Mouse (Mus musculus) liver, embryonic 14.5 days (tissue): ENCODE results near the gene Gm11172. TPM values are rescaled to one million over a fixed set of nuclear protein-coding genes. Genes with fewer than 3 reads are reported as not detected.
"Not testable (repeated sequence)": the region's sequence is repeated elsewhere in the genome, so short reads cannot be mapped to it uniquely, and the experiment has no call there.

ENCODE experiments used
- ATAC-seq: fragments of 200-750 bp; cut with Nextera tagmentation; 2 replicates; pipeline ENCODE4 v1.8.0; 2017; ENCODE audit warnings: moderate number of reproducible peaks, mild to moderate bottlenecking, moderate library complexity; ENCODE audit not compliant: insufficient read depth
- DNase-seq, 3 experiments: peaks; one replicate each; pipeline ENCODE4 v3.0.0-alpha.2; 2012 to 2013; ENCODE audit warnings: low read depth in 3 of 3, low spot score in 3 of 3
- H3K27ac ChIP-seq: fragments of 300-500 bp; sonication (generic); 2 replicates; pipeline ENCODE4 v1.5.1; 2014; ENCODE audit warnings: moderate library complexity, mild to moderate bottlenecking, control low read depth, inconsistent platforms
- H3K27me3 ChIP-seq: fragments of 300-500 bp; sonication (generic); 2 replicates; pipeline ENCODE4 v1.6.1; 2014; ENCODE audit warnings: mild to moderate bottlenecking, low read length, moderate library complexity; ENCODE audit not compliant: control insufficient read depth, insufficient read depth
- H3K36me3 ChIP-seq: fragments of 300-500 bp; sonication (generic); replicated peaks from 2 replicates; pipeline ENCODE4 v1.6.1; 2014; ENCODE audit warnings: low read depth; ENCODE audit not compliant: control insufficient read depth, insufficient read depth
- H3K4me1 ChIP-seq, 2 experiments: fragments of 200-500 bp in 1 of 2; fragments of 300-500 bp in 1 of 2; sonication (generic) in 1 of 2; replicated peaks; 2 replicates each; pipeline ENCODE4 v1.6.1; 2012 to 2014; ENCODE audit warnings: antibody characterized with exemption in 1 of 2, inconsistent platforms in 1 of 2, low read length in 1 of 2; ENCODE audit not compliant: control insufficient read depth in 2 of 2, insufficient read depth in 2 of 2
- H3K4me2 ChIP-seq: fragments of 300-500 bp; sonication (generic); 2 replicates; pipeline ENCODE4 v1.6.1; 2014; ENCODE audit warnings: low read depth, mild to moderate bottlenecking, control low read depth, moderate library complexity
- H3K4me3 ChIP-seq, 2 experiments: fragments of 200-500 bp in 1 of 2; fragments of 300-500 bp in 1 of 2; sonication (generic) in 1 of 2; 2 replicates each; pipeline ENCODE4 v1.5.1; 2012 to 2014; ENCODE audit warnings: low read depth in 2 of 2, low read length in 2 of 2, mild to moderate bottlenecking in 2 of 2, control low read depth in 1 of 2, inconsistent platforms in 1 of 2, moderate library complexity in 1 of 2; ENCODE audit not compliant: insufficient read depth in 1 of 2
- H3K9ac ChIP-seq: fragments of 300-500 bp; sonication (generic); replicated peaks from 2 replicates; pipeline ENCODE4 v1.6.1; 2014; ENCODE audit warnings: mild to moderate bottlenecking, control low read depth, moderate library complexity
- H3K9me3 ChIP-seq: fragments of 300-500 bp; sonication (generic); 2 replicates; pipeline ENCODE4 v1.6.1; 2016; ENCODE audit warnings: low read length, mixed read lengths; ENCODE audit not compliant: control insufficient read depth
- CTCF ChIP-seq: IDR thresholded peaks from 2 replicates; pipeline ENCODE4 v1.5.1; 2016; ENCODE audit warnings: antibody characterized with exemption, low read depth, control low read depth
- EP300 ChIP-seq: IDR thresholded peaks from 2 replicates; pipeline ENCODE4 v1.6.1; 2016; ENCODE audit warnings: antibody characterized with exemption, low read depth
- WGBS: fragments of 180-500 bp; shearing (Covaris S2); extraction: QIAGEN DNeasy Blood & Tissue Kit; methylation state at CpG from one replicate; pipeline ENCODE4 v1.1.7; 2014; ENCODE audit not compliant: insufficient replicate concordance; 5-methylcytosine and 5-hydroxymethylcytosine counted together
- polyA plus RNA-seq, 2 experiments: library from polyadenylated mRNA; depleted of rRNA in 1 of 2; stranded (reverse) in 1 of 2; unstranded in 1 of 2; fragments of >200 nt; fragmentation: Nextera tagmentation in 1 of 2; extraction: Ambion mirVana in 1 of 2; gene quantifications; 2 replicates each; pipeline versions ENCODE4 v1.2.1 to v1.2.3; 2012 to 2014

Gm11172 gene
- polyA plus RNA-seq, 2 experiments, result not detected

GRCm38 (mm10) chr16:10850905-10851304 is 38.2 kb downstream of the Gm11172 start:
- Histone ChIP-seq H3K4me1 (0 out of 4 replicates have a peak, but pooled peaks cover 0 to 2% of the 10 kb centered on the region in 2 experiments), H3K27me3 (no peaks in the 10 kb centered on the region), H3K9ac (no peak overlapping the region), H3K27ac (no peak overlapping the region), H3K4me3 (no peak overlapping the region), H3K36me3 (no peaks in the 10 kb centered on the region), H3K4me2 (no peak overlapping the region), H3K9me3 (no peaks in the 10 kb centered on the region)
- WGBS, result 65% methylated on average over 4 of the region's 4 CpGs
- ATAC-seq, result no peak
- no peak for DNase-seq
- TF ChIP-seq CTCF, result no peak
- no peak for TF ChIP-seq EP300

- 71% methylated on average over 10 of the region's 10 CpGs for WGBS
- not testable (repeated sequence) for H3K27ac ChIP-seq, DNase-seq, H3K4me2 ChIP-seq, H3K9ac ChIP-seq, H3K27me3 ChIP-seq, ATAC-seq, H3K4me1 ChIP-seq, H3K9me3 ChIP-seq, H3K4me3 ChIP-seq, H3K36me3 ChIP-seq
These were observed 39.5 kb downstream of the Gm11172 start for GRCm38 (mm10) chr16:10852216-10852615.

DNA sequence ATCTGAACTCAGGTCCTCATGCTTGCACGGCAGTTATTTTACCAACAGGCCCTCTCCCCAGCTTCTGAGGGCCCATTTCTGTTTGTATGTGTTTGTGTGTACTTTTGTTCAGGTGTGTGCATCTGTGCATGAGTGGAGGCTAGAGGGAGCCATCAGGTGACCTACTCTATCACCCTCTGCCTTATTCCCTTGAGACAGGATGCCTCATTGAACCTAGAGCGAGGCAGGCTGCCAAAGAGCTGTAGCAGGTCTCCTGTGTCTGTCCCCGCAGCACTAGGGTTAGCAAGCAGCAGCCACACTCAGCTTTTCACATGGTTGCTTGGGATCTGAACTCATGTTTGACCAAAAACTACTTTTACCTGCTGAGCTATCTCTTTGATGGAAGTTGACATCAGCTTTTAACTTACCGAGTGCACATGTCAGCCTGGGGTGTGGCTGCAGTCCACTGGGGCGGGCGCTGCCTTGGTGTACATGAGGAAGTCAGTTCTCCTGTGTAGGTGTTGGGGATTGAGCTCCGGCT is 47.1 kb downstream of the Gm11172 start:
- H3K4me1 ChIP-seq, result no peaks in the 10 kb centered on the region
- no peak overlapping the region for H3K9ac ChIP-seq
- 61% methylated on average over 7 of the region's 7 CpGs for WGBS
- TF ChIP-seq CTCF (no peak), EP300 (no peak)
- no peak for DNase-seq
- no peaks in the 10 kb centered on the region for H3K27me3 ChIP-seq
- no peak for ATAC-seq
- H3K4me2 ChIP-seq, result no peak overlapping the region
- H3K9me3 ChIP-seq, result no peaks in the 10 kb centered on the region
- H3K4me3 ChIP-seq, result no peak overlapping the region
- H3K27ac ChIP-seq, result no peak overlapping the region
- H3K36me3 ChIP-seq, result no peaks in the 10 kb centered on the region

GRCm38 (mm10) chr16:10861408-10861807 is 48.7 kb downstream of the Gm11172 start:
- no peaks in the 10 kb centered on the region for H3K9me3 ChIP-seq
- DNase-seq, result no peak
- H3K27me3 ChIP-seq, result no peaks in the 10 kb centered on the region
- H3K9ac ChIP-seq, result no peak overlapping the region
- H3K27ac ChIP-seq, result no peak overlapping the region
- no peak overlapping the region for H3K4me3 ChIP-seq
- no peak overlapping the region for H3K4me2 ChIP-seq
- TF ChIP-seq CTCF, result no peak
- TF ChIP-seq EP300, result no peak
- H3K4me1 ChIP-seq, result no peaks in the 10 kb centered on the region
- no peaks in the 10 kb centered on the region for H3K36me3 ChIP-seq
- 60% methylated on average over 3 of the region's 3 CpGs for WGBS
- ATAC-seq, result no peak

Other genes starting within 250 kb of the Gm11172 start
- gene Socs1, start 27.4 kb upstream of the Gm11172 start, polyA plus RNA-seq (2012; rRNA removed), result 0.35 and 0.36 TPM in 2 replicates
- gene Socs1, start 27.4 kb upstream of the Gm11172 start, polyA plus RNA-seq (2014; fragmentation: Nextera tagmentation; extraction: Ambion mirVana), result 0.36 and 0.56 TPM in 2 replicates
- not detected in 2 replicates for gene Tnp2, start 24.3 kb upstream of the Gm11172 start, polyA plus RNA-seq (2012; rRNA removed)
- not detected in 2 replicates for gene Tnp2, start 24.3 kb upstream of the Gm11172 start, polyA plus RNA-seq (2014; fragmentation: Nextera tagmentation; extraction: Ambion mirVana)
- not detected in 2 replicates for gene Prm3, start 22.0 kb upstream of the Gm11172 start, polyA plus RNA-seq (2012; rRNA removed)
- not detected in 2 replicates for gene Prm3, start 22.0 kb upstream of the Gm11172 start, polyA plus RNA-seq (2014; fragmentation: Nextera tagmentation; extraction: Ambion mirVana)
- gene Prm2, start 16.8 kb upstream of the Gm11172 start, polyA plus RNA-seq (2012; rRNA removed), result not detected in 2 replicates
- gene Prm2, start 16.8 kb upstream of the Gm11172 start, polyA plus RNA-seq (2014; fragmentation: Nextera tagmentation; extraction: Ambion mirVana), result not detected in 2 replicates
- gene Prm1, start 7.1 kb upstream of the Gm11172 start, polyA plus RNA-seq (2012; rRNA removed), result not detected in 2 replicates
- not detected in 2 replicates for gene Prm1, start 7.1 kb upstream of the Gm11172 start, polyA plus RNA-seq (2014; fragmentation: Nextera tagmentation; extraction: Ambion mirVana)
- 2.6 and 2.9 TPM in 2 replicates for gene Rmi2, start 22.1 kb downstream of the Gm11172 start, polyA plus RNA-seq (2012; rRNA removed)
- 1.3 TPM in 2 replicates for gene Rmi2, start 22.1 kb downstream of the Gm11172 start, polyA plus RNA-seq (2014; fragmentation: Nextera tagmentation; extraction: Ambion mirVana)
- 2.0 and 2.2 TPM in 2 replicates for gene Snn, start 248.0 kb downstream of the Gm11172 start, polyA plus RNA-seq (2012; rRNA removed)
- gene Snn, start 248.0 kb downstream of the Gm11172 start, polyA plus RNA-seq (2014; fragmentation: Nextera tagmentation; extraction: Ambion mirVana), result 1.8 and 2.5 TPM in 2 replicates